Mouse (Mus musculus) layer of hippocampus, postnatal 14 days (tissue): Measurements from ENCODE around the gene Gm20715. TPM values are rescaled to one million over a fixed set of nuclear protein-coding genes. Genes with fewer than 3 reads are reported as not detected.
"Not testable (repeated sequence)": the region's sequence is repeated elsewhere in the genome, so short reads cannot be mapped to it uniquely, and the experiment has no call there.

Source experiments
- DNase-seq, 2 experiments: peaks; one replicate each; pipeline ENCODE4 v3.0.0; 2021 to 2022; ENCODE audit warnings: low spot score in 2 of 2, mixed read lengths in 1 of 2
- total RNA-seq, 2 experiments: library from RNA; stranded (reverse); gene quantifications; 2 replicates each; pipeline ENCODE4 v1.2.3; 2021

The Gm20715 gene
- total RNA-seq, 2 experiments from 2014 or later, result 0.29 to 0.35 TPM

DNA sequence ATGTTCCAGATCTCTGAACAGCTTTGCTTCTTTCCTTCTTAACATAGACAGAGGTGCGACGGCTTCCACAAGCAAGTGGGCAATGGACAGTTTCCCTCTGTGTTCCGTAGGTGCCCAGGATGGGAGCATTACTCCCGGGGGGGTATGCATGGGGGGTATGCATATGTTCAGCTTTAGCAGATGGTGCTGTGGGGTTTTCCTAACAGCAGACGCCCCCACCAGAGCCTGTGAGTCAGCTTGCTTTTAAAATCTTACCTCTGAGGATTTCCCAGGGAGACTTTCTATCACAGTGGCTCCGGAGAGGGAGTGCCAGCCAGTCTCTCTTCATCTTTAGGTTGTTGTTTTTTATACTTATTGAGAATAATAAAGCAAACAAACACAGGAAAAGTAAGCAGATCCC lies 9.8 kb downstream of the Gm20715 start:
- DNase-seq, result no peak

DNA sequence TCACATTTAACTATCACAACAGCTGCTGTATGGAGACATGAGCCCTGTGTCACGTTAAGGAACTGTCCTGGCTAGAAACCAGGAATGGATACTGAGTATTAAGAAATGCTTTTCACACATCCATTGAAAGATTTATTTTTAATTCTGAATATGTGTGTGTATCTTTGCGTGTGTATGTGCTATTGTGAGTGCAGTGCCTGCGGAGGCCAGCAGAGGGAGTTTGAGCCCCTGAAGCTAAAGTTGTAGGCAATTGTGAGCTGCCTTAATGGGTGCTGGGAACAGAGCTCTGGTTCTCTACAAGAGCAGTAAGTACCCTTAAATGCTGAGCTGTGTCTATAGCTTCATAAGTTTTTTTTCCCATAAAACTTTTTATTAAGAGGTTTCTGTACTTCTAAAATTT lies 19.3 kb downstream of the Gm20715 start:
- DNase-seq, result no peak

DNA sequence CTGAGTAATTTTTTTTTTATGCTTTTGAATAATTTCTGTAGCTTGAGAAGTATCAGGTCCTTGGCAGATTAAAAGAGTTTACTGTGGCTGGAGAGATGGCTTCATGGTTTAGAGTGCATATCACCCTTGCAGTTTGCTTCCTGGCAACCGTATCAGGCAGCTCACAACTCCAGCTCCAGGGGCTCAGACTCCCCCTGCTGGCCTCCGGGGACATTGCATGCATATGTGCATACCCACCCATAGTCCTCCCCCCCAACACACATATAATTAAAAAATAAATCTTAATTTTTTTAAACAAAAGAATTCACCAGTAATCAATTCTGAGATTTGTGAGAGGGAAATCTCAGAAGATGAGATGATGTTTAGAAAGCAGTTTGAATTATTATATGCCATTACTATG lies 20.3 kb downstream of the Gm20715 start:
- no peak for DNase-seq

DNA sequence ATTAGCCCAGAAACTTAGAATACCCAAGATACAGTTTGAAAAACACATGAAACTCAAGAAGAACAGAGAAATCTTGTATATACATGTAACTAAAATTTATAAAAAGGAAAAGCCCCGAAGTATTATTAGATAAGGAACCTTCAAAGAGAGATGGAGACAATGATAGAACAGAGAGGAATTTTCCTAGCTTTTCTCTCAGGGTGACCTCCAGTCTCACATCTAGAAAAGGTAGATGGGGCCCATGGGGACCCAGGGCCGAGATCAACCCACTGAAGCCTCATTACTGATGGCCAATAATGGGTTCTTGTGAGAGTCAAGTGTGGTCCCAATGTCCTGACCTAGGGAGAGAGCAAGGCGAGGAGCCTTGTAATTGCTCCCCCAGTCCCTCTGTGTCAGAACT lies 28.3 kb downstream of the Gm20715 start, which contains the start of gene Olfr1344:
Gene Olfr1344, plus strand, starts transcription at position 301 of the 400 bp plus-strand sequence.
- DNase-seq, result no peak

DNA sequence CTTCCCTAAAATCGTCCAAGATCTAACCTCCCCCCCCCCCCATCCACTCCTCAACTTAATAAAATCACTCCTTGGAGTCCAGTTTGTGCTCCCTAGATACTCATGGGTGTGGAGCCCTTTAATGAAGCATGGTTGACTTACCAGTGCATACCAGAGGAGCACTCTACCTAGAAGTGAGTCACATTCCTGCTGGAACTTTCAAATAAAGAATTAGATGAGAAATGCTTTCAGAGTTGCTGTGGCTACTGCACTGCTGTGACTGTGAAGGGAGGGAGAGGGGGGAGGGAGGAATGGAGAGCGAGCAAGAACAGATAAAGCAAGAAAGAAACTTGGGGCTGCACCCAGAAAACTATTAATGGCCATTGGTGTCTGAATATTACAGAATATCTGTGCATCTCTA lies 31.1 kb downstream of the Gm20715 start:
- no peak for DNase-seq

DNA sequence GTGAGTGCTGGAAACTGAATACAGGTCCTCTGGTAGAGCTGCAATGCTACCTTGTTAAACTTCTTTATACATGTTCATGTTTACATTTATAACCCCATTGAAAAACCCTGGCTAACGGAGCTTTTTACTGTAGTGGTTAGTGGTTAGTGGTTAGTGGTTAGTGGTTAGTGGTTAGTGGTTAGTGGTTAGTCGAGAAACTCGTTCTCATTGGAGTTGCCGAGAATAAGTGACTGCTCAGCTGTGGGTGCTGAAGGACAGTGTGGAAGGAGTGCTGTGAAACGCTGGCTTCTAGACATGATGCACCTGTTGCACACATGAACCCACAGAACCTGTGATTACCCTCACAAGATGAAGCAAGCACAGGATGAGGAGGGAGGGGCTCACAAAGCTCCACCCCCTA lies 37.7 kb downstream of the Gm20715 start:
- no peak for DNase-seq

DNA sequence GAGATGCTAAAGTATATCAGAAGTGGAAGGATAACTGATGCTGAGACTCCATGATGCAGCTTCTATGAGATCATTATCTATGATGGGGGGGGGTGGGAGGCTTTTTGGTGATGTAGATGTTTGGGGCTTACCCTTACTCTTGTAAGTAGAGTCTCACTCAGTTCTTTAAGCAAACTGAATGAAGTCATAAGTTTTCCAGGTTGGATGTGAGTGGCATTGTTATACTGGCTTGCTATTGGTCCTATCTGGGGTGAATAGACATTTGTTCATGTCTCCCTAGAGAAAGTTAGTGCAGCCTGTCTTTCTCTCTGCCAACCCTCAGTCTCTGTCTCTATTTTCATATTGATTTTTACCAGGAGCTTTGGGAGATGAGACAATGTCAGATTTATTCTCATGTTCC lies 45.8 kb downstream of the Gm20715 start, which contains the start of gene Olfr1336:
Gene Olfr1336, plus strand, starts transcription at position 301 of the 400 bp plus-strand sequence.
- no peak for DNase-seq

DNA sequence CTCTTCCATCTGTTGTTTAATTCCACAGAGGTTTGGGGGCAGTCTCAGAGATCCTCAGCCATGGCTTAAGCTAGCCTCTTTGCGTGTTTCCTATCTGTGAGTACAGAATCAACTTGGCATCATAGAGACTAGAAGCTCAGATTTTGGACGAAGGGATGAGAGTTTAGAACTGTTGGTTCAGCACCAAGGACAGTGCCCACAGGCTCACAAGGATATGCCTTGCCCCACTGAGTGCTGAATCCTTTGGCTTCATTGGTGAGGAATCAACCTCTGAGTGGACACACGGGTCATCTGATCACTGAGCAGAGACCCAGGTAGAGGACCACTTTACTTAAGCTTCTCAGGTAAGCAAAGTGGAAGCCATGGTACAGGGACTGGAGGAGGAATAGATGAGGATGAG lies 46.3 kb downstream of the Gm20715 start:
- DNase-seq, result no peak

DNA sequence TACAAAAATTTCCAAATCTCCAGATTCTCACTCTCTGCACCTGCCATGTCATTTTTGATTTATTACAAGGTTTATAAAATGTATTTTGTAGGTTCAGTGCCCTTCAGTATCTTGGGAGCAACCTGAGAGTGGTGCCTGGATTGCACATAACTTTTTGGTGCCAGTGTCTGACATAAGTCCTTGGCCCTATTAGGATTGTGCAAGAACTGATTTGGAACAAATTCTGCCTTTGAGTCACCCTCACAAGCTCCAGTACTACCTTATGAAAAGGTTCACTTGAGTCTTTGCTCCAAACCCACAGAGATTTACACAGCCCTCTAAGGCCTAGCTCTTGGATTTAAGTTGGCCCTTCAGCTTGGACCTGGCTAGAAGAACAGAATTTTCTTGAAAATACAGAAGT lies 56.9 kb downstream of the Gm20715 start, which contains the start of gene Olfr1346:
Gene Olfr1346, plus strand, starts transcription at position 151 of the 400 bp plus-strand sequence.
- DNase-seq, result no peak

DNA sequence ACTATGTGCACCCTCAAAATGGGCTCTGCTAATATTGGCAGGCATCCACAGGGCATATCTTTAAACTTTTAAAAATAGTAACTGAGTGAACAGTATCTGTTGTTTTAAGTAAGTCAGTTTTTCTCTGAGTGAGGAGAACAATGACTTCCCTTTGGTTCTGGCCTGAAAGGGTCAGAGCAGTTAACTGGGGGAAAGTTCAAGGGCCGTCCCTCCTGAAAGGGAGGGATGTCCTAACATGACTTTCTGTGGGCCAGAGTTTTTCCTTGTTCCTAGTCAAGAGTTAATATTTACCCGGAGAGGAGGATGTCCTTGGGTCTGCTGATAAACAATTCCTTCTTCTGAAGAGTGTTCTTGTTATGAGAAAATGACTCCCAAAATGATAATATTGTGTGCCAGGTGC lies 67.6 kb downstream of the Gm20715 start:
- not testable (repeated sequence) for DNase-seq

DNA sequence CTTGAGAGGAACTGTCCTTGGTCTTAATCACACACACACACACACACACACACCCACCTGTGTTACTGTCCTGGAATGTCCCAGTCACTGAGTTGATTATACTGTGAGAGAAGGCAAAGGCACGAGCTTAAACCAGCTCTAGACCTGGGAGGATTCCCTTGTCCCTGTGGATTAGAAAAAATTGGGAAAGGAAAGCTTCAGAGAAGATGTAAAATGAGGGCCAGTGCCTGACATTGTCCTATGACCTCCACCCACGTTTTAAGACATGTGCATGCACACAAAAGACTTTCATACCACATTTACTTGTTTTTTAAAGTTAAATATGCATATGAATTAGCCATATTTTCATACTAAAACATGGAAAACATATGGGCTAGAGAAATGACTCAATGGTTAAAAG lies 76.8 kb downstream of the Gm20715 start, which contains the start of gene Olfr5:
Gene Olfr5, minus strand, starts transcription at position 101 of the 400 bp plus-strand sequence.
- DNase-seq, result no peak

Other genes with a start within 250 kb of the Gm20715 start
- 10 to 100 TPM; 51.1 to 54.6 TPM for gene Zfp444, start 238.1 kb upstream of the Gm20715 start, total RNA-seq
- gene Galp, start 213.2 kb upstream of the Gm20715 start, total RNA-seq, result not detected
- gene Zscan5b, start 188.0 kb upstream of the Gm20715 start, total RNA-seq, result not detected
- not detected for gene Epp13, start 157.6 kb upstream of the Gm20715 start, total RNA-seq
- gene Zfp667, start 123.7 kb upstream of the Gm20715 start, total RNA-seq, result 10 to 100 TPM; 13.7 to 13.8 TPM
- gene Zfp583, start 79.0 kb upstream of the Gm20715 start, total RNA-seq, result 10 to 100 TPM in 1 of 2 experiments, 1 to 10 TPM in 1; 9.8 to 10.9 TPM
- gene Gm3854, start 66.5 kb upstream of the Gm20715 start, total RNA-seq, result 1 to 10 TPM; 5.0 to 6.6 TPM
- 1 to 10 TPM; 4.1 to 5.9 TPM for gene Zfp78, start 47.0 kb upstream of the Gm20715 start, total RNA-seq
- gene Zfp28, start 27.0 kb upstream of the Gm20715 start, total RNA-seq, result 1 to 10 TPM; 5.7 to 5.9 TPM
- gene Smim17, start 11.6 kb upstream of the Gm20715 start, total RNA-seq, result 10 to 100 TPM; 21.0 to 21.7 TPM
- 1 to 10 TPM; 1.2 TPM for gene Olfr1344, start 28.4 kb downstream of the Gm20715 start, total RNA-seq
- under 1 TPM in 1 of 2 experiments, not detected in 1; 0.05 TPM for gene Olfr1336, start 45.9 kb downstream of the Gm20715 start, total RNA-seq
- gene Olfr1346, start 56.8 kb downstream of the Gm20715 start, total RNA-seq, result not detected
- gene Olfr5, start 76.7 kb downstream of the Gm20715 start, total RNA-seq, result not detected
- gene Olfr1347, start 89.5 kb downstream of the Gm20715 start, total RNA-seq, result not detected
- gene Olfr1348, start 98.5 kb downstream of the Gm20715 start, total RNA-seq, result not detected
- not detected for gene Olfr1349, start 112.7 kb downstream of the Gm20715 start, total RNA-seq
- not detected for gene Olfr1350, start 154.6 kb downstream of the Gm20715 start, total RNA-seq